Mouse (Mus musculus): ENCODE measurements around the gene Stx2. TPM values are rescaled to one million over a fixed set of nuclear protein-coding genes. Genes with fewer than 3 reads are reported as not detected.

Gene Stx2
- total and polyA plus RNA-seq, 2 experiments from 2014 or later = 14.6 to 36.8 TPM

DNA sequence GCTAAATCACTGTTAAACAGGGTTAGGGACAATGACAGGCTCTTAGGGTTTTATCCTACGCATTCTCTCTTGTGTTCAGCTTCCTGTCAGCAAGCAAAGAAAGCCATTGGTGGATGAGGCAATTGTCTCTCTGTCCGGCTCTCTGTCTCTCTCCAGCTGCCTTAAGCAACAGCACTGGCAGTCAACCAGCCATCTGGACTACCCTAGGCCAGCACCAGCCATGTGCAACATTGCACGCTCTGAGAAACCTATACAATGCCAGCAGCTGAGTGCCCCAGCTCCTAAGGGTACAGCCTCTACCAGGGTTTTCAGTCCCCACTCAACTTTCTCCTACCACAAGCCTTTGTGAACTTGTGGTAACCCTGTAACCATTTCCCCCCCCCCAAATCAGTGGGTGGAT, 3.0 kb downstream of the Stx2 start:
- Histone ChIP-seq H3K27me3 (ENCODE audit: control insufficient read depth, insufficient read depth, low read length) (no peaks in the 10 kb centered on the region), H3K4me2 (ENCODE audit: low read depth, low read length) (peak overlapping the region; percentile 86), H3K36me3 (replicated peaks; ENCODE audit: control insufficient read depth, insufficient read depth, low read length) (no peaks in the 10 kb centered on the region), H3K4me1 (ENCODE audit: control insufficient read depth, insufficient read depth) (peaks cover 18% of the 10 kb centered on the region), H3K27ac (ENCODE audit: low read depth) (no peak overlapping the region), H3K4me3 (ENCODE audit: low read depth, low read length) (no peak overlapping the region), H3K9me3 (replicated peaks; ENCODE audit: control insufficient read depth, low read length) (no peaks in the 10 kb centered on the region), H3K9ac (replicated peaks; ENCODE audit: low read depth, low read length) (no peak overlapping the region)
- TF ChIP-seq CTCF (IDR thresholded peaks at IDR 0.05; ENCODE audit: low read depth) (no peak), EP300 (IDR thresholded peaks at IDR 0.05; ENCODE audit: low read depth) (no peak)
- 66% methylated on average over 3 of the region's 3 CpGs for WGBS
- no peak for ATAC-seq (ENCODE audit: insufficient read depth, low read depth)
- no peak for DNase-seq (ENCODE audit: low spot score)

DNA sequence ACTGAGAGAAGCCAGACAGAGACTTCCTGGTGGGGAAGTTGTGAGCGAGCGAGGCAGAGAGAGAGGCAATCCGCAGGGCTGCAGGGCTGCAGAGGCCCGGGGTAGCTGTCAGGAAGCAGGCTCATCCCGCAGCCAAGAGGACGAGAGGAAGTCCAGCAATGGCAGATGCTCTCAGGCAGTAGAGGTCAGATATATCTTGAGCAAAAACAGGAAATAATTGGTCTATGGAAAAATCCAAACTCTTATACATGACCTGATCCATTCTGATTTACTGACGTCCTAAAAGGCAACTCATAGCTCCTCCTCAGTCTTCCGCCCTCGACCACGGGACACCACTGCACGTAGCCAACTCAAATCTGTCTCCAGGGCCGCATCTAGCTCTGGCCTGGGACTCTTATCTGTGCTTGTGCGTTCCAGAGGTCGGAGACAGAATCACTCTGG, 5.8 kb downstream of the Stx2 start:
- Histone ChIP-seq H3K27ac (ENCODE audit: low read depth) (peak overlapping the region; percentile 60), H3K4me1 (ENCODE audit: control insufficient read depth, insufficient read depth) (peaks cover 18% of the 10 kb centered on the region), H3K36me3 (replicated peaks; ENCODE audit: control insufficient read depth, insufficient read depth, low read length) (peaks cover 15% of the 10 kb centered on the region; the same call in 1 of the 2 replicates), H3K9ac (replicated peaks; ENCODE audit: low read depth, low read length) (no peak overlapping the region; the same call in 1 of the 2 replicates), H3K27me3 (ENCODE audit: control insufficient read depth, insufficient read depth, low read length) (no peaks in the 10 kb centered on the region), H3K4me2 (ENCODE audit: low read depth, low read length) (peak overlapping the region; percentile 44), H3K4me3 (ENCODE audit: low read depth, low read length) (no peak overlapping the region; the same call in 1 of the 2 replicates), H3K9me3 (replicated peaks; ENCODE audit: control insufficient read depth, low read length) (no peaks in the 10 kb centered on the region)
- WGBS = 6% methylated on average over 14 of the region's 14 CpGs
- TF ChIP-seq CTCF (IDR thresholded peaks at IDR 0.05; ENCODE audit: low read depth) (no peak), EP300 (IDR thresholded peaks at IDR 0.05; ENCODE audit: low read depth) (no peak)
- ATAC-seq (ENCODE audit: insufficient read depth, low read depth) = peak; percentile 77
- DNase-seq (ENCODE audit: low spot score) = peak; percentile 34

DNA sequence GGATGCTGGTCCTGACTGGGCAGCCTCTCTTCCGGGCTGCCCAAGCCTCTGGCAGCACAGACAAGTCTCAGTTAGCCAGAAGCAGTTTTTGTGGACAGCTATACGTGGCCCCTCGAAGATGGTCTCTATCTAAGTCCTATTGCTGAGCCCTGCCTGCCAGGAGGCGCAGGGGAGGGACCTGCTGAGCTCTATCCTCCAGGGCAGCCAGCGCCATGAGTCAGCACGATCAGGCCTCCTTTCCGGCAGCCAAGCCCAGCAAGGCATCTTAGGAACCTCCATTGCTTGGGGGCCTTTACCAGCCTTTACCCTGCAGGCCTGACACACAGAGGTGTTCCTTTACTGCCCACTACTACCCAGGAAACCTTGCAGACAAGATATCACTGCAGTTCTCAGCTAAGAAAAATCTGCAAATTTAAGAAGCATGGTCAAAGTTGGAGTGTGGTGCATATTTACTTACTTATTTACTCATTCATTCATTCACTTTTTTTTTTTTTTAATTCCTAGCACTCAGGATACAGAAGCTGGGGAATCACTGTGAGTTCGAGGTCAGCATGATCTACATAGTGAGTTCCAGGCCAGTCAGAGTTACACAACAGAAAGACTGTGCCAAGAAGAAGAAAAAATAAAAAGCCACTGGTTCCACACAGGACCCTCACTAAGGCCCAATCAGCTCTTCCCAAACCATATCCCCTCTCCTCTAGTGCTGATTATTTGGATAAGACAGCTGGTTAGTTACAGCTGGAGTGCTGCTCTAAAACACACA, 7.5 kb downstream of the Stx2 start:
- no peak overlapping the region for H3K9ac ChIP-seq (replicated peaks; ENCODE audit: low read depth, low read length)
- H3K27ac ChIP-seq (ENCODE audit: low read depth) = no peak overlapping the region
- H3K4me1 ChIP-seq (ENCODE audit: control insufficient read depth, insufficient read depth) = peaks cover 13% of the 10 kb centered on the region
- H3K27me3 ChIP-seq (ENCODE audit: control insufficient read depth, insufficient read depth, low read length) = no peaks in the 10 kb centered on the region
- H3K36me3 ChIP-seq (replicated peaks; ENCODE audit: control insufficient read depth, insufficient read depth, low read length) = peaks cover 15% of the 10 kb centered on the region; the same call in 1 of the 2 replicates
- H3K4me2 ChIP-seq (ENCODE audit: low read depth, low read length) = no peak overlapping the region
- ATAC-seq (ENCODE audit: insufficient read depth, low read depth) (no peak), DNase-seq (ENCODE audit: low spot score) (no peak)
- TF ChIP-seq CTCF (IDR thresholded peaks at IDR 0.05; ENCODE audit: low read depth) = no peak
- no peak overlapping the region for H3K4me3 ChIP-seq (ENCODE audit: low read depth, low read length)
- no peaks in the 10 kb centered on the region for H3K9me3 ChIP-seq (replicated peaks; ENCODE audit: control insufficient read depth, low read length)
- 49% methylated on average over 8 of the region's 8 CpGs for WGBS

DNA sequence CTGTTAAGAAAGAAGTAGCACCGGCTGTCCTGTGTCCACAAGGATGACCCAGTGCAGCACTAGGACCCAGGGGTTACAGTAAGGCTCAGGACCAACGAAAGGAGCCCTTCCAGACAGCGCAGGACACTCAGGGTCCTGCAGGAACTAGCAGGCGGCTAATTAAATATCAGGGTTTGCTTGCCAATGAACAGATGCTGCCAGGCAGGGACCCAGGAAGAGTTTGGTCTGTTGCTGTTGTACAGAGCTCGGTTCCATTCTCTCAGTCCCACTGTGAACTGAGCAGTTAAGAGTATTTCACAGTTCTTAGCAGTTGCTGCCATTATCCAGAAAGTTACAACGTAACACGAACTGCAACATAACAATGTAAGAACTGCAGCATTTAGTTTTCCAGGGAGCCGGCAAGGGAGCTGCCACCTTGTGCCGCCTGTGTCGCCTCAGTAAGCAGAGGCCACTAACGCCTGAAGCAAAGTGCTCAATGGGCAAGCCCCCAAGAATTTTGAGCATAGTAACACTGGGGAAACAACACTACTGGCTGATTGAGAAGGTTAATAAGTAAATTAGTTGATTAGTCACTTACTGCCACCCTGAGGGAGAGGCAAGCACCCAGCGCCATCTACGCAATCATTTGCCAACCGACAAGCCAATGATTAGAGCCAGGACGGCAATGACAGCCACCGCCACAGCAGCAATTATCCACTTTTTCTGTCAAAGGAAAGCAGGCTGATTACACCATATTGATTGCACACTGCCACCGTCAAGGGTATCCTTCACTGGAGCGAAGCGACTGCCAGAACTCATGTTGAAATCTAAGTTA, 21.0 kb downstream of the Stx2 start:
- H3K27me3 ChIP-seq (ENCODE audit: control insufficient read depth, insufficient read depth, low read length) = no peaks in the 10 kb centered on the region
- TF ChIP-seq EP300 (IDR thresholded peaks at IDR 0.05; ENCODE audit: low read depth) (no peak), CTCF (IDR thresholded peaks at IDR 0.05; ENCODE audit: low read depth) (no peak)
- no peaks in the 10 kb centered on the region for H3K9me3 ChIP-seq (replicated peaks; ENCODE audit: control insufficient read depth, low read length)
- H3K9ac ChIP-seq (replicated peaks; ENCODE audit: low read depth, low read length) = no peak overlapping the region
- H3K36me3 ChIP-seq (replicated peaks; ENCODE audit: control insufficient read depth, insufficient read depth, low read length) = peaks cover 60% of the 10 kb centered on the region
- no peaks in the 10 kb centered on the region for H3K4me1 ChIP-seq (ENCODE audit: control insufficient read depth, insufficient read depth)
- WGBS = 85% methylated on average over 19 of the region's 19 CpGs
- no peak for ATAC-seq (ENCODE audit: insufficient read depth, low read depth)
- DNase-seq (ENCODE audit: low spot score) = no peak
- H3K4me2 ChIP-seq (ENCODE audit: low read depth, low read length) = no peak overlapping the region
- H3K27ac ChIP-seq (ENCODE audit: low read depth) = no peak overlapping the region
- H3K4me3 ChIP-seq (ENCODE audit: low read depth, low read length) = no peak overlapping the region

DNA sequence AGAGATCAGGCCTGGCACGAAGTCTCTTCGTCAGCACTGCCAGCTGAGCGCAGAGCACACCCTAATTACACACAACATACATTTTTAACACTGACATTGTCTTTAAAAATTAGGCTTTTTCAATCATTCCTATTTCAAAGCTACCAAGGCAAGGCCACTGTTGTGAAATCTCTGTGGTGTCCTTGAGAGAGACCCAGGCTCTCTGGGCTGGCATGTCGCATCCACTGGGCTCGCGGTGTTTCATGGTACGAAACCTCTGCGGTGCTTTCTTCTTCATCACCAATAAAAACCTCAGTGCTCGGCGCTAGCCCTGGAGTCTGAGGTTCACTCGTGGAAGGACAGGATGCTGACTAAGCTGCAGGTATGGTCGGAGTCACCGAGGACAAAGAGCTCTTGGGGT, 22.4 kb downstream of the Stx2 start:
- no peak overlapping the region for H3K4me3 ChIP-seq (ENCODE audit: low read depth, low read length)
- H3K27ac ChIP-seq (ENCODE audit: low read depth) = no peak overlapping the region
- no peaks in the 10 kb centered on the region for H3K9me3 ChIP-seq (replicated peaks; ENCODE audit: control insufficient read depth, low read length)
- no peaks in the 10 kb centered on the region for H3K27me3 ChIP-seq (ENCODE audit: control insufficient read depth, insufficient read depth, low read length)
- H3K36me3 ChIP-seq (replicated peaks; ENCODE audit: control insufficient read depth, insufficient read depth, low read length) = peaks cover 46% of the 10 kb centered on the region
- no peak for TF ChIP-seq CTCF (IDR thresholded peaks at IDR 0.05; ENCODE audit: low read depth)
- no peak for TF ChIP-seq EP300 (IDR thresholded peaks at IDR 0.05; ENCODE audit: low read depth)
- no peak overlapping the region for H3K4me2 ChIP-seq (ENCODE audit: low read depth, low read length)
- H3K4me1 ChIP-seq (ENCODE audit: control insufficient read depth, insufficient read depth) = no peaks in the 10 kb centered on the region
- H3K9ac ChIP-seq (replicated peaks; ENCODE audit: low read depth, low read length) = no peak overlapping the region
- ATAC-seq (ENCODE audit: insufficient read depth, low read depth) (no peak), DNase-seq (ENCODE audit: low spot score) (no peak)
- 91% methylated on average over 13 of the region's 13 CpGs for WGBS
